Mouse (Mus musculus) ES-CJ7 (cell line): ENCODE results near the gene Crim1.
"Not testable (repeated sequence)": the region's sequence is repeated elsewhere in the genome, so short reads cannot be mapped to it uniquely, and the experiment has no call there.

Experiments
- DNase-seq: peaks from one replicate; pipeline ENCODE4 v3.0.0; 2011; ENCODE audit warnings: low read depth, low spot score

Crim1 gene

DNA sequence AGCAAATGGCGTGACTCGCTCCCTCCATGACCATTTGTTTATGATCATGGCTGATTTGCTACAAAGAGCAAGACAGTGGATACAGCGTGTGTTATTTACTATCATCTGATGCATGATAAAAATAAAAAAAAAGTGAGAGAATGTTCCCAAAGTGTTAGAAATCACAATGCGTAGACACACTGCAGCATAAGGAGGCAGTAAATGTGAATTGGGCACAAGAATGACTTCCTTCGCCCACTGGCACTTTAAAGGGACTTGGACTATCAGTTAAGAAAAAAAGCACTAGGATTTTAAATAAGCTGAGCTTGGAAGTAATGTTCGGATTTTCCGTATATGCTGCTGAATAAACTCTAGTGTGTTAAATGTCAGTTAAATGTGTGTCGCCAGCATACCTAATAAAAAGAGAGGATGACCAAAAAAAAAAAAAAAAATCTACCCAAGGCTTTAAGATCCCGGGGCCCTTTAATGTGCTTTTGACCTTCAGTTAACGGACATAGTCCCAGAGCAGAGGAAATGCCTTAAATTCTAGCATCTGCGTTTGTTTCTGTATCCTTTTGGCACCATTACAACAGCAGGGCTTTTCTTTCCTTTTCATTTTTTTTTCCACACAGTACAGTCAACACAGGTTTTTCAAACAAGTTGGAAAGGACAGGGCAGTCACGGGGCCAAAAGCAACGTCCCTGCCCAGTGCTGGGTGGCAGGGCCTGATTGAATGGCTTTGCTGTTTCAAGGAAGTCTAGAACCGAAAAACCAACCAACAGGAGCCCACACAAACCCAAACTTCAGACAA, 50.3 kb downstream of the Crim1 start:
- DNase-seq = no peak

- DNase-seq = not testable (repeated sequence)
Measured at GRCm38 (mm10) chr17:78253587-78253986, 53.5 kb downstream of the Crim1 start.

DNA sequence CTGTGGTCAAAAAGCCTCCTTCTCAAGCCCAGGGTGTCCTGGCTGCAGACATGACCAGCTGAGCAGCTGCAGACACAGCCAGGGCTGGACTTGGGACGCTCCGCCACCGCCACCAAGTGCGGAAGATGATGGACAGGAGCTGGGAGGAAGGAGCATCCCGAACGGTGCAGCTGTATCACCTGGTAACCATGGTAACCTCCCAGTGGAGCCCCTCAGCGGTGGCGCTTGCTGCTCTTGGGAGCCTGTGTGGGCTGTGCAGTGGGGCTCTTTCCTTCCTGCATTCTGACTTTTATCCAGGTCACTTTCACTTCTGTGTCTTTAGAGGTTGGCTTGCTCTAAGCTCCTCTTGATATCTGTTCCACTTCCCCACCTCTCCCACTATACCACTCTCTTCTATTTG, 54.2 kb downstream of the Crim1 start:
- no peak for DNase-seq

DNA sequence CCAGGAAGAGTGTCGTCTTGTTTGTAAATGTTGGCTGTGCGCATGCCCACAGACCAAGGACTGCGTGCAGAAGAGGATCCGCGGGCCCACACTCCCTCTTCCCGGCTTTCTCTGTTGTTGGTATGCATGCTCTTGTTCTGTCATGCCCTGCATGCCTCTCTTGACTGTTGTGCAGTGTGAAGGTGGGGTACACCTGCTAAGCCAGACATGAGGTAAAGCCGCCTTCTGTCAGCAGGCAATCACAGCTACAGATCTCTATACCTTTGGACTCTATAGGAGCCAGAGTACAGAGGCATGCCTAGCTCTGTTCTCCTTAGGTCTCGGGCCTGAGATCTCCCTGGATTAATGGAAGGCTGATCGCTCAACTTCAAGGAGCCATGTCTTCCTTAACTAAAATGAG, 55.7 kb downstream of the Crim1 start:
- no peak for DNase-seq

DNA sequence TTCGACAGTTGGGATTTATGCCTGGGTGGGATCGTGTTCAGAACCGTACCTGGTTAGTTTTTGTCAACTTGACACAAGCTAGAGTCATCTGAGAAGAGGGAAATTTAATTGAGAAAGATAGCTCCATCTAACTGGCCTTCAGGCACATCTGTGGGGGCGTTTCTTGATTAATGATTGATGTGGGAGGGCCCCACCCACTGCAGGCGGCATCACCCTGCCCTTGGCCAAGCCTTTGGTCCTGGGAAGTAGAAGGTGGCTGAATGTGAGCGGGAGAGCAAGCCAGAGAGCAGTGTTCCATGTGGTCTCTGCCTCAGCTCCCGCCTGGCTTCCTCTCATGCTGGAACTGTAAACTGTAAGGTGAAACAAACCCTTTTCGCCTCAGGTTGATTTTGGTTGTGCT, 56.5 kb downstream of the Crim1 start:
- DNase-seq = no peak

GRCm38 (mm10) chr17:78261684-78262083, 61.6 kb downstream of the Crim1 start:
- no peak for DNase-seq

GRCm38 (mm10) chr17:78264116-78264515, 64.1 kb downstream of the Crim1 start:
- no peak for DNase-seq

DNA sequence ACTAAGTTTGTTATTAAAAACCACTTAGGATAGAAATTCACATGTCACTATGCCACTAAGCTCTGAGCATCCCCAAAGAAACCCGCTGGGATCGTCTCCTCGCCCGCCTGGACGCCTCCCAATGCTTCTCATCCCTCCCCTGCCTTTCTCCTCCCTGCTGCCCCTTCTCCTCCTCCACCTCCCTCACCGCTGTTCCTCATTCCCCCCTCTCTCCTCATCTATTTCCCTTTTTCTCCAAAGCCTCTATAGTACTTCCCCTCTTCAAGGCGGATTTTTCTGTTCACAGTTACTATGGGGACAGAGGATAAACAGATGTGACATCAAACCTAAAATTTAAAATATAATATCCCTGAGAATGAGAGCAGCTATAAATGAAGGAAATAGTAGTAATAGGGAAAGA, 65.1 kb downstream of the Crim1 start:
- no peak for DNase-seq

GRCm38 (mm10) chr17:78266271-78266670, 66.2 kb downstream of the Crim1 start:
- DNase-seq = no peak

- DNase-seq = no peak
Measured at GRCm38 (mm10) chr17:78268591-78268990, 68.5 kb downstream of the Crim1 start.

DNA sequence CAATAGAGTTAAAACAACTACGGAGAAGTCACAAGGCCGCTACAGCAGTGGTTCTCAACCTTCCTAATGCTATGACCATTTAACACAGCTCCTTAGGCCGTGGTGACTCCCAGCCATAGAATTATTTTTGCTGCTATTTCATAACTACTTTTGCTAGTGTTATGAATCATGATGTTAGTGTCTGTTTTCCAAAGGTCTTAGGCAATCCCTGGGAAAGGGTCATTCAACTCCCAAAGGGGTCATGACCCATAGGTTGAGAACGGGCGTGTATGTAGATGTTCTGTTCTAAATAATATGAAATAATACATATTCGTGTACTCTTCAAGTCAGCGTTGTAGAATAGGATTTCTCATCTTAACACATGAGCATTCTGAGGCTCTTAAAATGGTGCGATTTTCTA, 69.3 kb downstream of the Crim1 start:
- DNase-seq = no peak

DNA sequence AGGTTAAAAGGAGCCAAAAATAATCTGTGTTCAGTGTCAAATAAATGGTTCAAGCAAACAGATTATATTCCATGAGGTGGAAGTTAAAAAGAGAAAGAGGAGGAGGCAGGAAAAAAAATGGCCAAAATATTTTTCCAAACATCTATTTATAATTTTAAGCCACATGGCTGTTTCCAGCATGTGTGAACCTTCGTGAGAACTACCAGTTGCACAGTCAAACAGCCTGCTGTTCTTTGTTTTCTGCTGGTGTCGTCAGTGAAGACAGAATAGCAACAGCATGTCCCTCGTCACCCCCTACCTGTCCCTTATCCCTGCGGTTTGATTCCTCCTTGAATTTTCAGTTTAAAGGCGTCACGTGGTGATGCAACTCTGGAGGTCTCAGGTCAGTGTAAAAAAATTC, 70.0 kb downstream of the Crim1 start:
- DNase-seq = no peak

DNA sequence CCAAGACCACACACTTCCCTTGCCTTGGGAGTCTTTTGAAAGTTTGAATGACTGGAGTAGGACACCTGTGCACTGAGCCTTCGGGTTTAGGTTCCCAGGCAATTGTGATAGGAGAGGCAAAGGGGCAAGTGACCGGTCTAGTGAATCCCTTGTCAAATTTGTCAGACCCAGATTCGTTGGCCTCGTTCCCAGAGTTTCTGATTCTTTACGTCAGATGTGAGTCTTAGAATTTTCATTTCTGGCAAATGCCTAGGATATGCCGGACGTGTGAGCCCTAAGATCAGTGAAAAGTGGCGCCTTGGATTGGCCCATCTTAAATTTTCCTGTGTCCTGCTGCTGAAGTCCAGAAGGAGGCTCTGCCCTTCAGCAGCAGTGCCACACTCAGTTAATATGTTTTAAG, 71.7 kb downstream of the Crim1 start:
- DNase-seq = no peak

- no peak for DNase-seq
Measured at GRCm38 (mm10) chr17:78272142-78272541, 72.1 kb downstream of the Crim1 start.

- no peak for DNase-seq
Measured at GRCm38 (mm10) chr17:78272713-78273483, 72.8 kb downstream of the Crim1 start.

GRCm38 (mm10) chr17:78273875-78274274, 73.8 kb downstream of the Crim1 start:
- no peak for DNase-seq

GRCm38 (mm10) chr17:78274609-78275506, 74.8 kb downstream of the Crim1 start:
- no peak for DNase-seq

GRCm38 (mm10) chr17:78275507-78275813, 75.4 kb downstream of the Crim1 start:
- no peak for DNase-seq

DNA sequence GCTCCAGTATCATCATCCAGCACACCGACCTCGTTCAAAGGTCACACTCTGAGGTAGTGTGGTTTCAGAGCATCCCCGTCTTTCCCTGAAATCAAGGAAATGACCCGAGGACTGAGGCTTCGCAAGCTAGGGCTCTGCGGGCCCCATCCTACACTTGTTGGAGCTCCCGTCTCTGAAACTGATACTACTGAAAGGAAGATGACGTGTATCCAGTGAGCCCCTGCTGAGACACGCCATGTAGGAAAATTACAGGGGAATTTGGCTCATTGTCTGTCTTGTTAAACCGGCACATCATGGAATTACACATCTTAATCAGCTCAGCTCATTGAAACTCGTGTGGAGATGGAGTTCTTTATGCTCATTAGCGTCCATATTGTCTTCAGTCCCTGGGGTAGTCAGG, 79.1 kb downstream of the Crim1 start:
- no peak for DNase-seq

GRCm38 (mm10) chr17:78280991-78281712, 81.1 kb downstream of the Crim1 start:
- DNase-seq = no peak

- DNase-seq = no peak
Measured at GRCm38 (mm10) chr17:78283271-78283992, 83.4 kb downstream of the Crim1 start.
